Mouse (Mus musculus): Measurements from ENCODE around the gene Syde2. TPM values are rescaled to one million over a fixed set of nuclear protein-coding genes. Genes with fewer than 3 reads are reported as not detected.

Gene Syde2
- total RNA-seq (2021), result 1 to 10 TPM; 6.0 to 7.7 TPM
- long read RNA-seq, experiment 1, full-length matches to known transcripts, result 1 of 3 reads
- long read RNA-seq, experiment 1, partial matches to known transcripts, result 1 of 3 reads
- long read RNA-seq, experiment 1, other reads (novel, unspliced or antisense), result 1 of 3 reads
- long read RNA-seq, experiment 2, full-length matches to known transcripts, result 1 of 1 reads
- long read RNA-seq, experiment 2, partial matches to known transcripts, result 0 of 1 reads
- long read RNA-seq, experiment 2, other reads (novel, unspliced or antisense), result 0 of 1 reads

GRCm38 (mm10) chr3:145987268-145987969 is at the start of gene Syde2:
Syde2 (plus strand) TSS chr3:145987870.
- peak; percentile 85 to 91 for DNase-seq

GRCm38 (mm10) chr3:145938405-145939349 is 49.0 kb upstream of the Syde2 start:
- no peak for DNase-seq

GRCm38 (mm10) chr3:145939402-145939801 is 48.3 kb upstream of the Syde2 start:
- no peak for DNase-seq

- DNase-seq, result no peak
These were observed 47.7 kb upstream of the Syde2 start for GRCm38 (mm10) chr3:145939971-145940370.

GRCm38 (mm10) chr3:145941971-145942370 is 45.7 kb upstream of the Syde2 start:
- peak; percentile 62 to 69 for DNase-seq

GRCm38 (mm10) chr3:145944348-145944747 is 43.3 kb upstream of the Syde2 start:
- DNase-seq, result no peak

- no peak for DNase-seq
These were observed 41.8 kb upstream of the Syde2 start for GRCm38 (mm10) chr3:145945904-145946303.

GRCm38 (mm10) chr3:145946654-145947053 is 41.0 kb upstream of the Syde2 start:
- no peak for DNase-seq

GRCm38 (mm10) chr3:145947539-145948204 is 40.0 kb upstream of the Syde2 start:
- DNase-seq, result no peak

GRCm38 (mm10) chr3:145950034-145950814 is 37.4 kb upstream of the Syde2 start:
- DNase-seq, result peak; percentile 29 to 55

GRCm38 (mm10) chr3:145950815-145951130 is 36.9 kb upstream of the Syde2 start:
- DNase-seq, result no peak

GRCm38 (mm10) chr3:145951287-145952165 is 36.1 kb upstream of the Syde2 start:
- peak; percentile 61 to 63 for DNase-seq

- no peak for DNase-seq
These were observed 34.7 kb upstream of the Syde2 start for GRCm38 (mm10) chr3:145952945-145953344.

- DNase-seq, result no peak
These were observed 34.3 kb upstream of the Syde2 start for GRCm38 (mm10) chr3:145953411-145953810.

GRCm38 (mm10) chr3:145959824-145960223 is 27.8 kb upstream of the Syde2 start:
- no peak for DNase-seq

GRCm38 (mm10) chr3:145962411-145962810 is 25.3 kb upstream of the Syde2 start:
- no peak for DNase-seq

GRCm38 (mm10) chr3:145963101-145964017 is 24.3 kb upstream of the Syde2 start:
- DNase-seq, result peak in 1 of 2 experiments; percentile 26

- peak; percentile 29 to 36 for DNase-seq
These were observed 23.7 kb upstream of the Syde2 start for GRCm38 (mm10) chr3:145964018-145964387.

GRCm38 (mm10) chr3:145964473-145964872 is 23.2 kb upstream of the Syde2 start:
- DNase-seq, result no peak
